Mouse (Mus musculus) heart, postnatal 36 days (tissue): Measurements from ENCODE around the gene Cops7a. TPM values are rescaled to one million over a fixed set of nuclear protein-coding genes. Genes with fewer than 3 reads are reported as not detected.

Experiments used
- total RNA-seq, 2 experiments: library from RNA; stranded (reverse); gene quantifications; 2 replicates each; pipeline ENCODE4 v1.2.3; 2021

The Cops7a gene
- total RNA-seq, 2 experiments from 2014 or later, result 93.6 to 98.8 TPM

Other genes starting within 250 kb of the Cops7a start
- 1 to 10 TPM; 2.9 to 4.2 TPM for gene Ptpn6, start 226.8 kb downstream of the Cops7a start, total RNA-seq
- 100 to 1,000 TPM; 285 to 321 TPM for gene Grcc10, start 224.2 kb downstream of the Cops7a start, total RNA-seq
- gene Gm45234, start 209.5 kb downstream of the Cops7a start, total RNA-seq, result under 1 TPM in 1 of 2 experiments, not detected in 1; 0.41 TPM
- gene Atn1, start 209.0 kb downstream of the Cops7a start, total RNA-seq, result 10 to 100 TPM; 41.0 to 46.4 TPM
- gene Eno2, start 195.9 kb downstream of the Cops7a start, total RNA-seq, result 1 to 10 TPM; 2.2 to 2.9 TPM
- gene Lrrc23, start 185.8 kb downstream of the Cops7a start, total RNA-seq, result not detected
- gene Spsb2, start 156.9 kb downstream of the Cops7a start, total RNA-seq, result 1 to 10 TPM; 3.6 to 4.9 TPM
- gene Tpi1, start 151.2 kb downstream of the Cops7a start, total RNA-seq, result 100 to 1,000 TPM; 830 to 887 TPM
- 10 to 100 TPM; 74.0 to 85.5 TPM for gene Usp5, start 136.1 kb downstream of the Cops7a start, total RNA-seq
- under 1 TPM; 0.49 to 0.83 TPM for gene Cdca3, start 136.0 kb downstream of the Cops7a start, total RNA-seq
- gene Gnb3, start 125.3 kb downstream of the Cops7a start, total RNA-seq, result 1 to 10 TPM; 5.1 to 5.9 TPM
- 10 to 100 TPM; 10.7 to 11.6 TPM for gene P3h3, start 107.8 kb downstream of the Cops7a start, total RNA-seq
- gene Gpr162, start 101.6 kb downstream of the Cops7a start, total RNA-seq, result under 1 TPM; 0.72 to 0.98 TPM
- under 1 TPM; 0.72 to 0.76 TPM for gene Cd4, start 77.3 kb downstream of the Cops7a start, total RNA-seq
- gene Lag3, start 53.8 kb downstream of the Cops7a start, total RNA-seq, result under 1 TPM; 0.19 to 0.43 TPM
- 100 to 1,000 TPM; 192 to 194 TPM for gene Ptms, start 45.4 kb downstream of the Cops7a start, total RNA-seq
- gene Mlf2, start 34.2 kb downstream of the Cops7a start, total RNA-seq, result 100 to 1,000 TPM; 195 to 197 TPM
- 1 to 10 TPM in 1 of 2 experiments, under 1 TPM in 1; 0.81 to 1.0 TPM for gene Pianp, start 31.2 kb upstream of the Cops7a start, total RNA-seq
- 10 to 100 TPM; 19.6 to 21.6 TPM for gene Zfp384, start 43.6 kb upstream of the Cops7a start, total RNA-seq
- 10 to 100 TPM; 30.5 to 34.4 TPM for gene Ing4, start 74.2 kb upstream of the Cops7a start, total RNA-seq
- gene Acrbp, start 84.2 kb upstream of the Cops7a start, total RNA-seq, result 1 to 10 TPM; 1.7 to 2.1 TPM
- under 1 TPM in 1 of 2 experiments, not detected in 1; 0.24 TPM for gene Lpar5, start 102.4 kb upstream of the Cops7a start, total RNA-seq
- 100 to 1,000 TPM; 118 to 127 TPM for gene Chd4, start 130.4 kb upstream of the Cops7a start, total RNA-seq
- gene Nop2, start 166.4 kb upstream of the Cops7a start, total RNA-seq, result 10 to 100 TPM; 20.3 to 21.0 TPM
- gene Iffo1, start 179.7 kb upstream of the Cops7a start, total RNA-seq, result 1 to 10 TPM; 6.6 to 9.4 TPM
- gene Gapdh, start 200.9 kb upstream of the Cops7a start, total RNA-seq, result 1,000 to 10,000 TPM; 4,473 to 4,723 TPM
- 10 to 100 TPM; 20.8 to 25.3 TPM for gene Ncapd2, start 226.2 kb upstream of the Cops7a start, total RNA-seq
- 100 to 1,000 TPM; 308 to 334 TPM for gene Mrpl51, start 226.3 kb upstream of the Cops7a start, total RNA-seq